Mouse (Mus musculus) midbrain, embryonic 11.5 days (tissue): ENCODE data around the gene Stk32c. TPM values are rescaled to one million over a fixed set of nuclear protein-coding genes. Genes with fewer than 3 reads are reported as not detected.

Source experiments
- ATAC-seq: fragments of 200-750 bp; cut with Nextera tagmentation; 2 replicates; pipeline ENCODE4 v1.8.0; 2017; ENCODE audit warnings: moderate TSS enrichment, moderate library complexity; ENCODE audit not compliant: low FRiP score
- DNase-seq: peaks from one replicate; pipeline ENCODE4 v3.0.0; 2015; ENCODE audit warnings: low spot score; ENCODE audit errors: missing footprints
- H3K27ac ChIP-seq: fragments of 300-500 bp; sonication (generic); 2 replicates; pipeline ENCODE4 v1.5.1; 2014; ENCODE audit warnings: low read depth, low read length
- H3K27me3 ChIP-seq: fragments of 300-500 bp; sonication (generic); 2 replicates; pipeline ENCODE4 v1.6.1; 2014; ENCODE audit warnings: mild to moderate bottlenecking, low read length, moderate library complexity, mixed read lengths; ENCODE audit not compliant: control insufficient read depth, insufficient read depth
- H3K36me3 ChIP-seq: fragments of 300-500 bp; sonication (generic); 2 replicates; pipeline ENCODE4 v1.6.1; 2014; ENCODE audit warnings: mild to moderate bottlenecking, low read length, moderate library complexity, mixed read lengths; ENCODE audit not compliant: control insufficient read depth, insufficient read depth
- H3K4me1 ChIP-seq: fragments of 300-500 bp; sonication (generic); 2 replicates; pipeline ENCODE4 v1.6.1; 2014; ENCODE audit warnings: low read length; ENCODE audit not compliant: control insufficient read depth, insufficient read depth
- H3K4me2 ChIP-seq: fragments of 300-500 bp; sonication (generic); 2 replicates; pipeline ENCODE4 v1.6.1; 2014; ENCODE audit warnings: mild to moderate bottlenecking, moderate library complexity
- H3K4me3 ChIP-seq: fragments of 300-500 bp; sonication (generic); 2 replicates; pipeline ENCODE4 v1.5.1; 2014; ENCODE audit warnings: low read depth, low read length
- H3K9ac ChIP-seq: fragments of 300-500 bp; sonication (generic); 2 replicates; pipeline ENCODE4 v1.6.1; 2014; ENCODE audit warnings: low read length
- H3K9me3 ChIP-seq: fragments of 300-500 bp; sonication (generic); 2 replicates; pipeline ENCODE4 v1.6.1; 2016; ENCODE audit warnings: low read length; ENCODE audit not compliant: control insufficient read depth
- WGBS: fragments of 180-500 bp; shearing (Covaris S2); extraction: QIAGEN DNeasy Blood & Tissue Kit; methylation state at CpG from one replicate; pipeline ENCODE4 v1.1.7; 2014; 5-methylcytosine and 5-hydroxymethylcytosine counted together
- polyA plus RNA-seq: library from polyadenylated mRNA; unstranded; fragments of >200 nt; fragmentation: Nextera tagmentation; extraction: Ambion mirVana; gene quantifications from 2 replicates; pipeline ENCODE4 v1.2.1, GENCODE M21; 2014

Gene Stk32c
- polyA plus RNA-seq, 1 experiment from 2014 or later = 0.63 TPM

- H3K4me1 ChIP-seq = no peaks in the 10 kb centered on the region
- H3K36me3 ChIP-seq = no peaks in the 10 kb centered on the region
- peaks cover 3% of the 10 kb centered on the region for H3K9me3 ChIP-seq
- no peak overlapping the region for H3K4me2 ChIP-seq
- H3K27ac ChIP-seq = no peak overlapping the region
- DNase-seq (no peak), ATAC-seq (no peak)
- H3K27me3 ChIP-seq = no peaks in the 10 kb centered on the region
- H3K4me3 ChIP-seq = no peak overlapping the region
- WGBS = 75% methylated on average over 4 of the region's 4 CpGs
- H3K9ac ChIP-seq = no peak overlapping the region
These were observed 44.0 kb downstream of the Stk32c start for GRCm38 (mm10) chr7:139169143-139169542.

- peaks cover 3% of the 10 kb centered on the region for H3K9me3 ChIP-seq
- DNase-seq (no peak), ATAC-seq (no peak)
- no peak overlapping the region for H3K4me3 ChIP-seq
- no peak overlapping the region for H3K27ac ChIP-seq
- no peak overlapping the region for H3K4me2 ChIP-seq
- no peaks in the 10 kb centered on the region for H3K27me3 ChIP-seq
- H3K4me1 ChIP-seq = no peaks in the 10 kb centered on the region; the same call in 1 of the 2 replicates
- no peaks in the 10 kb centered on the region for H3K36me3 ChIP-seq
- WGBS = 87% methylated on average over 5 of the region's 5 CpGs
- H3K9ac ChIP-seq = no peak overlapping the region
These were observed 48.7 kb downstream of the Stk32c start for GRCm38 (mm10) chr7:139164410-139164809.

- DNase-seq = no peak
- no peaks in the 10 kb centered on the region for H3K27me3 ChIP-seq
- no peaks in the 10 kb centered on the region for H3K9me3 ChIP-seq
- no peak overlapping the region for H3K27ac ChIP-seq
- no peak overlapping the region for H3K4me2 ChIP-seq
- no peaks in the 10 kb centered on the region for H3K36me3 ChIP-seq
- ATAC-seq = peak; percentile 22; the same call in 1 of the 2 replicates
- WGBS = 47% methylated on average over 5 of the region's 5 CpGs
- H3K4me3 ChIP-seq = no peak overlapping the region
- H3K4me1 ChIP-seq = peaks cover 5% of the 10 kb centered on the region
- H3K9ac ChIP-seq = no peak overlapping the region
These were observed 54.2 kb downstream of the Stk32c start for GRCm38 (mm10) chr7:139158956-139159355.

- Histone ChIP-seq H3K4me1 (peaks cover 5% of the 10 kb centered on the region), H3K4me2 (no peak overlapping the region), H3K27ac (no peak overlapping the region), H3K9ac (no peak overlapping the region), H3K36me3 (no peaks in the 10 kb centered on the region), H3K27me3 (no peaks in the 10 kb centered on the region), H3K4me3 (no peak overlapping the region), H3K9me3 (no peaks in the 10 kb centered on the region)
- DNase-seq (no peak), ATAC-seq (no peak)
- WGBS = 69% methylated on average over 7 of the region's 7 CpGs
These were observed 54.6 kb downstream of the Stk32c start for GRCm38 (mm10) chr7:139158549-139158948.

- Histone ChIP-seq H3K4me3 (no peak overlapping the region), H3K27ac (no peak overlapping the region), H3K27me3 (no peaks in the 10 kb centered on the region), H3K9ac (no peak overlapping the region), H3K9me3 (no peaks in the 10 kb centered on the region), H3K4me1 (peaks cover 5% of the 10 kb centered on the region), H3K4me2 (no peak overlapping the region), H3K36me3 (no peaks in the 10 kb centered on the region)
- DNase-seq (no peak), ATAC-seq (no peak)
- WGBS = 60% methylated on average over 2 of the region's 2 CpGs
These were observed 55.6 kb downstream of the Stk32c start for GRCm38 (mm10) chr7:139157541-139157940.

GRCm38 (mm10) chr7:139156341-139157058, 56.6 kb downstream of the Stk32c start:
- no peaks in the 10 kb centered on the region for H3K36me3 ChIP-seq
- H3K4me3 ChIP-seq = no peak overlapping the region
- no peak overlapping the region for H3K9ac ChIP-seq
- no peak overlapping the region for H3K4me2 ChIP-seq
- DNase-seq = no peak
- H3K4me1 ChIP-seq = peaks cover 5% of the 10 kb centered on the region
- WGBS = 70% methylated on average over 10 of the region's 10 CpGs
- no peaks in the 10 kb centered on the region for H3K9me3 ChIP-seq
- no peak overlapping the region for H3K27ac ChIP-seq
- H3K27me3 ChIP-seq = no peaks in the 10 kb centered on the region
- ATAC-seq = no peak

- Histone ChIP-seq H3K4me3 (no peak overlapping the region), H3K36me3 (no peaks in the 10 kb centered on the region), H3K4me2 (no peak overlapping the region), H3K4me1 (peaks cover 14% of the 10 kb centered on the region), H3K27me3 (no peaks in the 10 kb centered on the region), H3K9ac (no peak overlapping the region), H3K27ac (no peak overlapping the region), H3K9me3 (no peaks in the 10 kb centered on the region)
- ATAC-seq (no peak), DNase-seq (no peak)
- WGBS = 86% methylated on average over 7 of the region's 7 CpGs
These were observed 60.2 kb downstream of the Stk32c start for GRCm38 (mm10) chr7:139152927-139153326.

GRCm38 (mm10) chr7:139151116-139151515, 62.0 kb downstream of the Stk32c start:
- Histone ChIP-seq H3K4me2 (peak overlapping the region; percentile 3; the same call in 1 of the 2 replicates), H3K9me3 (no peaks in the 10 kb centered on the region), H3K9ac (peak overlapping the region; percentile 2; the same call in 1 of the 2 replicates), H3K27ac (no peak overlapping the region; the same call in 1 of the 2 replicates), H3K27me3 (no peaks in the 10 kb centered on the region), H3K36me3 (no peaks in the 10 kb centered on the region), H3K4me3 (no peak overlapping the region), H3K4me1 (peaks cover 20% of the 10 kb centered on the region)
- ATAC-seq = peak; percentile 93
- WGBS = 34% methylated on average over 10 of the region's 10 CpGs
- DNase-seq = peak; percentile 92

- Histone ChIP-seq H3K4me3 (no peak overlapping the region), H3K4me2 (no peak overlapping the region), H3K9ac (no peak overlapping the region), H3K27ac (no peak overlapping the region), H3K27me3 (no peaks in the 10 kb centered on the region), H3K9me3 (no peaks in the 10 kb centered on the region), H3K4me1 (peaks cover 29% of the 10 kb centered on the region), H3K36me3 (no peaks in the 10 kb centered on the region)
- no peak for ATAC-seq
- 37% methylated on average over 7 of the region's 7 CpGs for WGBS
- DNase-seq = no peak
These were observed 63.7 kb downstream of the Stk32c start for GRCm38 (mm10) chr7:139149373-139149772.
